Mouse (Mus musculus) olfactory bulb, adult 2 months (tissue): ENCODE data around the gene N6amt1.

Experiments used
- CTCF ChIP-seq: fragments of 200-500 bp; IDR thresholded peaks from 2 replicates; pipeline ENCODE4 v1.5.1; 2012; ENCODE audit warnings: low read depth, mild to moderate bottlenecking, low read length, moderate library complexity; ENCODE audit not compliant: insufficient read depth
- POLR2A ChIP-seq: fragments of 200-500 bp; IDR thresholded peaks from 2 replicates; pipeline ENCODE4 v1.6.1; 2012; ENCODE audit warnings: mild to moderate bottlenecking, low read depth, low read length, moderate library complexity; ENCODE audit not compliant: insufficient read depth

DNA sequence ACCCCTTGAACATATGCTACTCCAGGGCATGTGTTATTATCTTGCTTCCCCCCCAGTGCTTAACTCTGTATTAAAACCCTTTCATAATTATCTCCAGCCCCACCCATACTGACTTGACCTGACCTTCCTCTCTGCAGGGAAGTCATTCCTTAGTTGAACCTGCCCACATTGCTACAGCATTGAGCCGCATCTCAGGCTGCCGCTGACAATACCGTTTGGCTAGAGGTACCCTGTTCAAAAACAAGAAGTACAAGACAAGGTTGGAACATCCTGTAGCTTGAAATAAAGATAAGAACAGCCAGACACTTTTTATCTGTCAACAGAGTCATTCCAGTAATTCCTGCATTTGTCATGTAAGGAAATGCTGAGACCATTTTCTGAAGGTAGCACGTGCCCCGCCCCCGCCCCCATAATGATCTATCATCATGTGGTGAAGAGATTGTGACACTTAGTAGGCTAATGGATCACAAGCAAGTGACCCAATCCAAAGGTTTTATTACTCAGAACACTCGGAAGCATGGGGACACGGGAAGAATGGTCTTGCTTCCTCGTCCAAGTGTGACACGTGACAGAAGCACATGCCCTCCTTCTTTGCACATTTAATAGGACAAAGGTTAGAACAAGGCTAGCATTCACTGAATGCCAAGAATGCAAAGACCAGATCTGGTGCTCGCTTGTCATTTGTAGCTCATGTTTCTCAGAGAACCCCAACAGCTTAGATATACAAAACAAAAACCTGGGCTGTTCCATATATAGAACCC, 48.6 kb upstream of the N6amt1 start:
- TF ChIP-seq POLR2A (no peak), CTCF (no peak)
